Mouse (Mus musculus) heart, adult 11 months (tissue): Measurements from ENCODE around the gene Lzic.
"Not testable (repeated sequence)": the region's sequence is repeated elsewhere in the genome, so short reads cannot be mapped to it uniquely, and the experiment has no call there.

ENCODE experiments used
- DNase-seq: peaks from one replicate; pipeline ENCODE4 v3.0.0; 2022

Lzic gene

GRCm38 (mm10) chr4:149485053-149485824 is at the start of gene Lzic, which contains the start of gene Nmnat1:
Gene Lzic, plus strand, starts transcription at chr4:149485229.
Gene Nmnat1, minus strand, starts transcription at chr4:149485202.
- peak; percentile 99 for DNase-seq

- DNase-seq, result no peak
These were observed 44.5 kb upstream of the Lzic start for GRCm38 (mm10) chr4:149440576-149440975.

- peak; percentile 93 for DNase-seq
These were observed 42.6 kb upstream of the Lzic start for GRCm38 (mm10) chr4:149442436-149442835.

- no peak for DNase-seq
These were observed 40.6 kb upstream of the Lzic start for GRCm38 (mm10) chr4:149444465-149444864.

GRCm38 (mm10) chr4:149444964-149445701 is 39.9 kb upstream of the Lzic start:
- peak; percentile 99 for DNase-seq

- peak; percentile 95 for DNase-seq
These were observed 39.2 kb upstream of the Lzic start for GRCm38 (mm10) chr4:149445868-149446267.

- no peak for DNase-seq
These were observed 38.7 kb upstream of the Lzic start for GRCm38 (mm10) chr4:149446309-149446708.

- no peak for DNase-seq
These were observed 34.4 kb upstream of the Lzic start for GRCm38 (mm10) chr4:149450636-149451035.

- DNase-seq, result no peak
These were observed 31.4 kb upstream of the Lzic start for GRCm38 (mm10) chr4:149453656-149454055.

GRCm38 (mm10) chr4:149454263-149454662 is 30.8 kb upstream of the Lzic start:
- peak; percentile 90 for DNase-seq

- peak; percentile 97 for DNase-seq
These were observed 30.1 kb upstream of the Lzic start, which contains the start of gene Rbp7 for GRCm38 (mm10) chr4:149454879-149455278. Gene Rbp7, minus strand, starts transcription at chr4:149454978.

- not testable (repeated sequence) for DNase-seq
These were observed 27.9 kb upstream of the Lzic start for GRCm38 (mm10) chr4:149457163-149457562.

- peak; percentile 97 for DNase-seq
These were observed 27.1 kb upstream of the Lzic start for GRCm38 (mm10) chr4:149457831-149458430.

- no peak for DNase-seq
These were observed 26.5 kb upstream of the Lzic start for GRCm38 (mm10) chr4:149458526-149458925.

- DNase-seq, result no peak
These were observed 25.6 kb upstream of the Lzic start for GRCm38 (mm10) chr4:149459425-149459824.

GRCm38 (mm10) chr4:149460475-149460874 is 24.6 kb upstream of the Lzic start:
- DNase-seq, result not testable (repeated sequence)

- DNase-seq, result peak; percentile 96
These were observed 23.3 kb upstream of the Lzic start for GRCm38 (mm10) chr4:149461579-149462304.

- no peak for DNase-seq
These were observed 22.6 kb upstream of the Lzic start for GRCm38 (mm10) chr4:149462305-149462971.

GRCm38 (mm10) chr4:149463435-149463950 is 21.5 kb upstream of the Lzic start:
- no peak for DNase-seq

GRCm38 (mm10) chr4:149469557-149469956 is 15.5 kb upstream of the Lzic start:
- no peak for DNase-seq

- DNase-seq, result no peak
These were observed 9.9 kb upstream of the Lzic start for GRCm38 (mm10) chr4:149475096-149475495.

- no peak for DNase-seq
These were observed 8.0 kb upstream of the Lzic start, which contains the start of gene Tmem274 for GRCm38 (mm10) chr4:149477078-149477477. Gene Tmem274, plus strand, starts transcription at chr4:149477378.
